Mouse (Mus musculus) hindbrain, postnatal 0 days (tissue): Measurements from ENCODE around the gene Gramd4. TPM values are rescaled to one million over a fixed set of nuclear protein-coding genes. Genes with fewer than 3 reads are reported as not detected.
A peak's percentile ranks its signal among the peaks of the same experiment; 100 is the strongest.

Source experiments
- ATAC-seq: fragments of 200-750 bp; cut with Nextera tagmentation; 2 replicates; pipeline ENCODE4 v1.8.0; 2017; ENCODE audit warnings: mild to moderate bottlenecking, moderate TSS enrichment, moderate library complexity
- DNase-seq: peaks from one replicate; pipeline ENCODE4 v3.0.0-alpha.2; 2015; ENCODE audit warnings: low spot score
- H3K27ac ChIP-seq: fragments of 300-500 bp; sonication (generic); 2 replicates; pipeline ENCODE4 v1.5.1; 2014; ENCODE audit warnings: mild to moderate bottlenecking
- H3K27me3 ChIP-seq: fragments of 300-500 bp; sonication (generic); 2 replicates; pipeline ENCODE4 v1.6.1; 2014; ENCODE audit warnings: low read length, mixed read lengths; ENCODE audit not compliant: insufficient read depth
- H3K36me3 ChIP-seq: fragments of 300-500 bp; sonication (generic); 2 replicates; pipeline ENCODE4 v1.6.1; 2014; ENCODE audit warnings: low read length, mixed read lengths; ENCODE audit not compliant: insufficient read depth
- H3K4me1 ChIP-seq: fragments of 300-500 bp; sonication (generic); 2 replicates; pipeline ENCODE4 v1.6.1; 2014; ENCODE audit warnings: antibody characterized with exemption, low read length, mixed read lengths; ENCODE audit not compliant: insufficient read depth
- H3K4me2 ChIP-seq: fragments of 300-500 bp; sonication (generic); 2 replicates; pipeline ENCODE4 v1.6.1; 2014; ENCODE audit warnings: low read depth, mild to moderate bottlenecking, low read length, moderate library complexity, mixed read lengths
- H3K4me3 ChIP-seq: fragments of 300-500 bp; sonication (generic); 2 replicates; pipeline ENCODE4 v1.5.1; 2014; ENCODE audit warnings: low read length
- H3K9ac ChIP-seq: fragments of 300-500 bp; sonication (generic); replicated peaks from 2 replicates; pipeline ENCODE4 v1.6.1; 2014; ENCODE audit warnings: mild to moderate bottlenecking, low read length, moderate library complexity, mixed read lengths
- H3K9me3 ChIP-seq: fragments of 300-500 bp; sonication (generic); 2 replicates; pipeline ENCODE4 v1.6.1; 2016; ENCODE audit warnings: low read length, mixed read lengths
- CTCF ChIP-seq: IDR thresholded peaks from 2 replicates; pipeline ENCODE4 v1.5.1; 2016; ENCODE audit warnings: antibody characterized with exemption, control low read depth, low read depth
- WGBS: fragments of 180-500 bp; shearing (Covaris S2); extraction: QIAGEN DNeasy Blood & Tissue Kit; methylation state at CpG from one replicate; pipeline ENCODE4 v1.1.7; 2014; 5-methylcytosine and 5-hydroxymethylcytosine counted together
- polyA plus RNA-seq: library from polyadenylated mRNA; unstranded; fragments of >200 nt; fragmentation: Nextera tagmentation; extraction: Ambion mirVana; gene quantifications from 2 replicates; pipeline ENCODE4 v1.2.1, GENCODE M21; 2015
- total RNA-seq: library from RNA; depleted of rRNA; stranded (reverse); fragments of >200 nt; gene quantifications from 2 replicates; pipeline ENCODE4 v1.2.3, GENCODE M21; 2014

The Gramd4 gene
- total and polyA plus RNA-seq, 2 experiments from 2014 or later, result 18.6 to 36.2 TPM

DNA sequence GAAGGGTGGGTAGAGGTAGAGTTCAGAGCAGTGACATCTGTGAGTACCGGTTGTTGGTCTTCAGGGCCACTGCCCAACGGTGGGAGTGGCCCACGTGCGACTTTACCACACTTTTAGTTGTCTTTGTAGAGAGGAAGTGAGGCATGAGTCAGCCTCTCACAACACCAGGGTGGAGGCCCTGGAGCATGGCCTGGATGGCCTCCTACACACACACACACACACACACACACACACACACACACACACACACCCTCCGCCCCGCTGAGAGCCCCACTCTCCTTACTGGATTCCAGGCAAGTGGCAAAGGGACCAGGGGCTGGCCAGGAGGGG is 10.1 kb downstream of the Gramd4 start:
- 0 out of 2 replicates have a peak overlapping the region, but pooled peaks have one; percentile 24 for H3K9ac ChIP-seq
- no peak overlapping the region for H3K27ac ChIP-seq
- no peak for DNase-seq
- H3K36me3 ChIP-seq, result no peaks in the 10 kb centered on the region
- no peaks in the 10 kb centered on the region for H3K27me3 ChIP-seq
- no peak overlapping the region for H3K4me3 ChIP-seq
- H3K9me3 ChIP-seq, result no peaks in the 10 kb centered on the region
- WGBS, result 59% methylated on average over 6 of the region's 6 CpGs
- no peak overlapping the region for H3K4me2 ChIP-seq
- no peak for TF ChIP-seq CTCF
- H3K4me1 ChIP-seq, result peaks cover 38% of the 10 kb centered on the region; the same call in 1 of the 2 replicates
- ATAC-seq, result no peak

DNA sequence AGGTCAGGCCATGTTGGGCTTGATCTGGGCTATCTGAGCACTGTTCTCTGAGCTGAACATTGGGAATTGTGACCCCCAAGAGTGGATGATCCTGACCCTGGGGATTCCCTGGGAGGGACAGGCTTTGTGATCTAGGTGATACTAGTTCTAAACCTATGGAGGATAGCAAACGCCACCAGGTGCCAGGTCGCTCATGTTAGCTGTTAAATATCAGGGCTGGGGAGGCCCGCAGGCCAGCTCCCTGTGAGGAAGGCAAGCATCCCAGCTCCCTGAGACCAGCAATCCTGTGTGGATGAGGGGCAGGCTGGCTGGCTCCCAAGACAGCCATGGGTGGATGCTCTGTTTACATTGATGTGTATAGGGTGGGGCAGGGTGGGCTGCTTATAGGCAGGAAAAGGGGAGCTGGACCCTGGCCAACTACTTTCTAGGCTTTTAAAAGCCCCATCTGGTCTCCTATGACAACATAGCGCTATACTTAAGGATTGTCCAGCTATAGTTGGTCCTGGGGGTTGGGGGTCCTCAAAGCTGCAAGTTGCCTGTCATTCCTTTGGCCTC is 10.5 kb downstream of the Gramd4 start:
- Histone ChIP-seq H3K36me3 (no peaks in the 10 kb centered on the region), H3K9ac (0 out of 2 replicates have a peak overlapping the region, but pooled peaks have one; percentile 24), H3K9me3 (no peaks in the 10 kb centered on the region), H3K4me3 (no peak overlapping the region), H3K27ac (no peak overlapping the region), H3K27me3 (no peaks in the 10 kb centered on the region), H3K4me1 (peaks cover 34% of the 10 kb centered on the region; the same call in 1 of the 2 replicates), H3K4me2 (no peak overlapping the region)
- WGBS, result 65% methylated on average over 4 of the region's 4 CpGs
- DNase-seq, result no peak
- no peak for TF ChIP-seq CTCF
- no peak for ATAC-seq

DNA sequence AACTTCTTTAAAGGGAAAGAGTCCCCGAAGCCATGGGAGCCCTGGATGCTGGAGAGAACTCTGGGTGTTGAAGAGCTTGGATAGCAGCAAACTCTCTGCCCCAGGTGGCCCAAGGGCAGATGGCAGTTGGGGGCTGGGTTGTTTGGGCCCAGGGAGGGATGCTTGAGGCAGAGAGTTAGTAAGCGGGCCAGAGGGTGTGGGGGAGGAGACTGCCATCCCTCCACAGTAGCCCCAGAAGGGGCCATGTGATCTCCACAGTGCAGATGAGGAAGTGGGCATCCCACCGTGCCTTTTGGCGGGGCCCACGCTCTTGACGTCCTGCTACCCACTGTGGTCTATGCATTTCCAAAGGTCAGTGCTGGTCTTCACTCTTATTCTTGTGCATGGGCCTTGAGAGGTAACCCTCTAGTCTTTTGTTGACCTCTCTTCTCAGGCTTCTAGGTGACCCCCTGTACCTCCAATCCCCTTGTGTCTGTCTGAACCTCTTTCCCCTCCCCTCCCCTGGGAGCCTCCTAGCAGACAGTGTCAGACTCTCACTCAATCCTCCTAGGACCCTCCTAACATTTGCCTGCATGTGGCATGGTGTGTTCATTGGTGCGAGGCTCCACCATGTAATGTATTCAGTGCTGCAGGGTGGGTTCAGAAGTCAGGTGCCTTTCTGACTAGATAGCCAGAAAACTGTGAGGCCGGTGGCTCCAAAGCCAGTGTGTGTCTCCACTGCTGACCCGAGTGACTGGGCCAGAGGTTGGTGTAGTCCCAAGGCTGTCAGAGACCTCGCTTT is 11.7 kb downstream of the Gramd4 start:
- TF ChIP-seq CTCF, result no peak
- no peaks in the 10 kb centered on the region for H3K36me3 ChIP-seq
- H3K4me3 ChIP-seq, result no peak overlapping the region
- H3K9ac ChIP-seq, result no peak overlapping the region
- WGBS, result 63% methylated on average over 10 of the region's 10 CpGs
- H3K4me1 ChIP-seq, result peaks cover 34% of the 10 kb centered on the region; the same call in 1 of the 2 replicates
- peak overlapping the region; percentile 60; the same call in 1 of the 2 replicates for H3K27ac ChIP-seq
- no peaks in the 10 kb centered on the region for H3K9me3 ChIP-seq
- DNase-seq, result no peak
- 0 out of 2 replicates have a peak, but pooled peaks have one; percentile 19 for ATAC-seq
- H3K27me3 ChIP-seq, result no peaks in the 10 kb centered on the region
- H3K4me2 ChIP-seq, result no peak overlapping the region

DNA sequence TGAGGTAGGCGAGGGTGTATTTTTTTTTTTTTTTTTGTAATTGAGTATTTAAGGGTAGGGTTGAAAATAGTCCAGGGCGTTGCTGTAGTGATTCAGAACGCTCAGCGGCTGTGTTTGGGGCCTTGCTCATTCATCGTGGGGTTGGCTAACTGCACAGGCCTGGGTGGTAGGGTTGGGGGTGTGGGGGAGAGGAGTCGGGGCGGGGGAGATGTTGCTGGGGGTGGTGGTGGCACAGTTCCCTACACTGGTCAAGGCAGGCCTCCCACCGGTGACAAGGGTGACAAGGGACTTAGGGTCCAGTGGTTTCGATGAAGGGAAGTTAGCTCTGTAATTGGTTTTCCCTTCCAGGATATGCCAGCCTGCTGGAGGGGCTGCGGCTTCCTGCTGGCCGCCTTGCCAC is 12.9 kb downstream of the Gramd4 start:
- peaks cover 34% of the 10 kb centered on the region; the same call in 1 of the 2 replicates for H3K4me1 ChIP-seq
- 28% methylated on average over 11 of the region's 11 CpGs for WGBS
- TF ChIP-seq CTCF, result no peak
- no peaks in the 10 kb centered on the region for H3K36me3 ChIP-seq
- no peak overlapping the region for H3K4me3 ChIP-seq
- DNase-seq (peak; percentile 43), ATAC-seq (peak; percentile 56; the same call in 1 of the 2 replicates)
- H3K9ac ChIP-seq, result no peak overlapping the region
- H3K27me3 ChIP-seq, result no peaks in the 10 kb centered on the region
- H3K4me2 ChIP-seq, result no peak overlapping the region
- H3K27ac ChIP-seq, result peak overlapping the region; percentile 60; the same call in 1 of the 2 replicates
- H3K9me3 ChIP-seq, result no peaks in the 10 kb centered on the region

DNA sequence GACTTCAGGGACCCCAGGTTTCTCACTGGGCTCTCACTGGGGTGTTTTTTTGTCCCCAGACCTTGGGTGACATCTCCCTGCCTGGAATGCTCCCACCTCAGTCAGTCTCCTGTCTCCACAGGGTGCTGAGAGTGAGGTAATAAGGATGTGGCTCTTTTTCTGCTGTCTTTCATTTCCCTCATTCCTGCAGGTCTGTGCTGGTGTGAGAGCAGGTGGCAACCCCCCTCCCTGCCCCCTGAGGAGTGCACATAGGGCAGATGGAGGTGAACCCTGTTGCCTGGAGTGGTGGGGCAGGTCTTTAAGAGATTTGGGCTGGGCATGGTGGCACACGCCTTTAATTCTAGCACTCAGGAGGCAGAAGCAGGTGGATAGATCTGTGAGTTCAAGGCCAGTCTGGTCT is 13.7 kb downstream of the Gramd4 start:
- DNase-seq (no peak), ATAC-seq (no peak)
- no peak for TF ChIP-seq CTCF
- H3K4me2 ChIP-seq, result no peak overlapping the region
- no peaks in the 10 kb centered on the region for H3K27me3 ChIP-seq
- H3K36me3 ChIP-seq, result no peaks in the 10 kb centered on the region
- H3K9me3 ChIP-seq, result no peaks in the 10 kb centered on the region
- peak overlapping the region; percentile 60; the same call in 1 of the 2 replicates for H3K27ac ChIP-seq
- H3K4me3 ChIP-seq, result no peak overlapping the region
- no peak overlapping the region for H3K9ac ChIP-seq
- WGBS, result 70% methylated on average over 1 of the region's 1 CpGs
- H3K4me1 ChIP-seq, result peaks cover 34% of the 10 kb centered on the region; the same call in 1 of the 2 replicates

DNA sequence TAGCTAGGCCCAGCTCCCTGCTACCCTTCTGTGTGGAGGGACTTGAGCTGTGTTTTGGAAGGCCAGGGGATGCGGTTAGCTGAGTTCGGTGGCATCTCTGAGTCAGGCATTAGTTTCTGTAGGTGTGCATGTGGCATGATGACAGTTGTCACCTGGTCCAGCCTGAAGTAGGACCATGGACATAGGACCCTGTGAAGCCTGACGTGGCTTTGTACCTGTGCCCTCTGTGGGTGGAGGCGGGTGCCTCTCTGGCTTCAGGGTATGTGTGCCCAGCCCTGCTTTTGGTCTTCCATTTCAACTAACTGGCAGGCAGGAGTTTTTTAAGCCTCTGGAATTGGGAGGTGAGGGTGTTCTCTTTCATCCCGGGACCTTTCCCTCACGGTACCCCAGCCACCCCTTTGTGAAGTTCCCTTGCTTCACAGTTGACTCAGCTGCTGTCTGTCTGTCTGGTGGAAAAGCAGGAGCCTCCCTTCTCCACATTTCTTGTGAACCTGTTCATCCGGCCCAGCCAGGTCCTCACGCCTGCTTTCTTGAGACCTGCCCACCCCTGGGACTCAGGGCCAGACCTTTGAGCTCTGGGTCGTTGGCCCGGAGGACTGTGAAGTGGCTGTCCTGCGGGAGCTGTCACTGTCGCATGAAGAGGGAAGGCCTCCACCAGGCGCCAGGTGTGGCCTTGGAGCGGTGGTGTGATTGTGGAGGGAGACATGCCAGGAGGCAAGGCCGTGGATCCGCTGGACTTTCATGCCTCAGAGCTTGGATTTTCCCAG is 16.9 kb downstream of the Gramd4 start:
- no peak overlapping the region for H3K4me2 ChIP-seq
- peaks cover 14% of the 10 kb centered on the region; the same call in 1 of the 2 replicates for H3K4me1 ChIP-seq
- 85% methylated on average over 16 of the region's 16 CpGs for WGBS
- no peaks in the 10 kb centered on the region for H3K36me3 ChIP-seq
- DNase-seq (no peak), ATAC-seq (no peak)
- no peak for TF ChIP-seq CTCF
- no peaks in the 10 kb centered on the region for H3K27me3 ChIP-seq
- H3K27ac ChIP-seq, result no peak overlapping the region
- no peak overlapping the region for H3K4me3 ChIP-seq
- H3K9me3 ChIP-seq, result no peaks in the 10 kb centered on the region
- no peak overlapping the region for H3K9ac ChIP-seq
